Comparison of ENCODE assay signal across 25 mouse cellular contexts in genomic region chr9:56718984-56719383, GRCm38 (mm10).
DNase-seq lines count a peak whose midpoint lies in the region; ATAC-seq lines count a peak whose summit lies in the region.
"Had no signal": no experiment of that assay in that cellular context is flagged by ENCODE, and none has a peak within 500 bp of the region (broad histone marks: within the 10 kb centered on the region; RNA-seq: fewer than 3 reads in every experiment).

No protein-coding gene starts in this region.

- no peak for DNase-seq in frontal cortex, postnatal 14 days (ENCODE audit: low spot score in 2 of 2)
- DNase-seq in brain, adult 2 months (ENCODE audit: low read depth, low spot score): peak; percentile 67
- DNase-seq in telencephalon, adult 2 months (ENCODE audit: low read depth, low spot score): peak; percentile 52
- DNase-seq in forebrain, embryonic 10.5 days (ENCODE audit: extremely low spot score, low spot score): no peak
- DNase-seq: adrenal gland, adult 8-10 months; adrenal gland, postnatal 14 days; adrenal gland, postnatal 36 days; B cell, adult 2 months; cerebellum, adult 11-12 months; cerebellum, adult 2 months; cerebellum, adult 9-10 months; cerebellum, postnatal 10 days; cerebellum, postnatal 25 days; embryo, embryonic 11 days; forebrain, postnatal 0 days had no signal

- no peak overlapping the region for H3K4me3 ChIP-seq in forebrain, embryonic 10.5 days
- H3K4me3 ChIP-seq: embryonic facial prominence, embryonic 13.5 days; embryonic facial prominence, embryonic 15.5 days; erythroblast, embryonic 14.5 days; forebrain, embryonic 13.5 days; forebrain, embryonic 15.5 days had no signal

- H3K36me3 ChIP-seq in forebrain, embryonic 10.5 days (replicated peaks): no peaks in the 10 kb centered on the region
- H3K36me3 ChIP-seq: embryonic facial prominence, embryonic 13.5 days; embryonic facial prominence, embryonic 15.5 days; forebrain, embryonic 15.5 days; G1E had no signal

- peaks cover 7% of the 10 kb centered on the region for H3K27me3 ChIP-seq in forebrain, embryonic 10.5 days (ENCODE audit: poor library complexity, severe bottlenecking)
- H3K27me3 ChIP-seq: embryonic facial prominence, embryonic 15.5 days; forebrain, embryonic 15.5 days had no signal

- ATAC-seq in frontal cortex, adult (ENCODE audit: low TSS enrichment): peak; percentile 24; the same call in 1 of the 2 replicates
- ATAC-seq: activated CD4-positive, CD25-positive, alpha-beta regulatory T cell, adult 4 months; CD4-positive, CD25-positive, alpha-beta regulatory T cell, adult 4 months; forebrain, embryonic 13.5 days; forebrain, embryonic 15.5 days; forebrain, postnatal 0 days; Patski had no signal

- H3K9me3 ChIP-seq in forebrain, embryonic 10.5 days: no peaks in the 10 kb centered on the region
- H3K9me3 ChIP-seq: embryonic facial prominence, embryonic 13.5 days; embryonic facial prominence, embryonic 15.5 days; forebrain, embryonic 13.5 days; forebrain, embryonic 15.5 days; G1E had no signal

- whole genome bisulfite sequencing in forebrain, embryonic 10.5 days: 72% methylated on average over 3 of the region's 3 CpGs

- H3K27ac ChIP-seq in forebrain, embryonic 10.5 days: no peak overlapping the region
- H3K27ac ChIP-seq: embryonic facial prominence, embryonic 13.5 days; embryonic facial prominence, embryonic 15.5 days; forebrain, embryonic 13.5 days; forebrain, embryonic 15.5 days had no signal

- peaks cover 6% of the 10 kb centered on the region; the same call in 1 of the 2 replicates for H3K4me1 ChIP-seq in forebrain, embryonic 10.5 days
- H3K4me1 ChIP-seq: embryonic facial prominence, embryonic 13.5 days; embryonic facial prominence, embryonic 15.5 days had no signal

Comparison
In these comparisons a context has a peak if more than half of its experiments do, and no peak if none do; other contexts are left out.
1. DNase-seq: peak in brain, adult 2 months (single experiment) and telencephalon, adult 2 months (single experiment); none in frontal cortex, postnatal 14 days (0 of 2) and forebrain, embryonic 10.5 days (single experiment).